In genomic region chrX:74135263-74135662, GRCm38 (mm10) we compare ENCODE assay signal across 8 mouse cellular contexts. TPM values are rescaled to one million over a fixed set of nuclear protein-coding genes. Genes with fewer than 3 reads are reported as not detected.
DNase-seq lines count a peak whose midpoint lies in the region; ATAC-seq and TF ChIP-seq lines count a peak whose summit lies in the region.
"Not testable (repeated sequence)": the region's sequence is repeated elsewhere in the genome, so short reads cannot be mapped to it uniquely, and the experiment has no call there.

Mecp2 (minus strand) TSS chrX:74135363.

- not testable (repeated sequence) for H3K9ac ChIP-seq in embryonic facial prominence, embryonic 12.5 days; kidney, embryonic 14.5 days (ENCODE audit: low read depth, low read length); midbrain, embryonic 11.5 days (ENCODE audit: low read length)

- H3K9me3 ChIP-seq in embryonic facial prominence, embryonic 12.5 days; kidney, embryonic 14.5 days (ENCODE audit: control insufficient read depth, low read length); midbrain, embryonic 11.5 days (ENCODE audit: control insufficient read depth, low read length): not testable (repeated sequence)

- H3K4me3 ChIP-seq in embryonic facial prominence, embryonic 12.5 days; kidney, embryonic 14.5 days (ENCODE audit: low read length); midbrain, embryonic 11.5 days (ENCODE audit: low read depth, low read length); thymus, adult 2 months (ENCODE audit: control insufficient read depth, insufficient read depth, low read length): not testable (repeated sequence)

- TF ChIP-seq POLR2A in thymus, adult 2 months (IDR thresholded peaks at IDR 0.05; ENCODE audit: control insufficient read depth, extremely low read depth, insufficient read depth, low read length, poor library complexity), result not testable (repeated sequence)

- H3K4me1 ChIP-seq in embryonic facial prominence, embryonic 12.5 days; kidney, embryonic 14.5 days (ENCODE audit: control insufficient read depth, insufficient read depth, low read length); midbrain, embryonic 11.5 days (ENCODE audit: control insufficient read depth, insufficient read depth, low read length); thymus, adult 2 months (replicated peaks; ENCODE audit: control insufficient read depth, insufficient read depth, low read length): not testable (repeated sequence)

- DNase-seq in adrenal gland, adult 18-20 months (ENCODE audit: low spot score in 2 of 2); gastrocnemius, adult 8-10 months (ENCODE audit: low spot score in 2 of 2); heart, postnatal 10 days; left cerebral cortex, postnatal 4 days; midbrain, embryonic 11.5 days (ENCODE audit: low spot score, missing footprints); thymus, adult 2 months: not testable (repeated sequence)

- H3K27me3 ChIP-seq in embryonic facial prominence, embryonic 12.5 days; kidney, embryonic 14.5 days (ENCODE audit: control insufficient read depth, insufficient read depth, low read length); midbrain, embryonic 11.5 days (ENCODE audit: control insufficient read depth, insufficient read depth, low read length); thymus, adult 2 months (ENCODE audit: control insufficient read depth, insufficient read depth, low read length): not testable (repeated sequence)

- intact Hi-C loops in heart, postnatal 10 days (cut with DNase I); left cerebral cortex, postnatal 4 days (cut with DNase I): not testable (repeated sequence)

- not testable (repeated sequence) for H3K27ac ChIP-seq in embryonic facial prominence, embryonic 12.5 days; kidney, embryonic 14.5 days (ENCODE audit: low read depth, low read length); midbrain, embryonic 11.5 days (ENCODE audit: low read depth, low read length); thymus, adult 2 months (ENCODE audit: control insufficient read depth, insufficient read depth, low read length)

- 32% methylated on average over 1 of the region's 1 CpGs for WGBS in embryonic facial prominence, embryonic 12.5 days
- 38% methylated on average over 1 of the region's 1 CpGs for WGBS in kidney, embryonic 14.5 days
- 24% methylated on average over 1 of the region's 1 CpGs for WGBS in midbrain, embryonic 11.5 days
- WGBS in thymus, adult 2 months, result 45% methylated on average over 1 of the region's 1 CpGs

- not testable (repeated sequence) for TF ChIP-seq CTCF in thymus, adult 2 months (IDR thresholded peaks at IDR 0.05; ENCODE audit: borderline replicate concordance, control insufficient read depth, extremely low read depth, insufficient read depth, low read length, poor library complexity)

- not testable (repeated sequence) for H3K4me2 ChIP-seq in embryonic facial prominence, embryonic 12.5 days (replicated peaks); kidney, embryonic 14.5 days (replicated peaks; ENCODE audit: low read depth, low read length); midbrain, embryonic 11.5 days

- not testable (repeated sequence) for H3K36me3 ChIP-seq in embryonic facial prominence, embryonic 12.5 days; kidney, embryonic 14.5 days (ENCODE audit: control insufficient read depth, insufficient read depth, low read length); midbrain, embryonic 11.5 days (ENCODE audit: control insufficient read depth, insufficient read depth, low read length); thymus, adult 2 months (ENCODE audit: control insufficient read depth, insufficient read depth, low read length)

- ATAC-seq in embryonic facial prominence, embryonic 12.5 days (ENCODE audit: insufficient number of reproducible peaks, insufficient read depth, low FRiP score, low TSS enrichment); kidney, embryonic 14.5 days (ENCODE audit: low FRiP score, low TSS enrichment); midbrain, embryonic 11.5 days (ENCODE audit: low FRiP score): not testable (repeated sequence)

RNA-seq across cellular contexts. Expression of gene Mecp2, which starts in this region (rescaled TPM):
- 10 to 100 TPM; 31.5 to 34.5 TPM for total RNA-seq in adrenal gland, adult 18-20 months (2021)
- 14.8 and 15.6 TPM in 2 replicates for polyA plus RNA-seq in embryonic facial prominence, embryonic 12.5 days (2016; fragmentation: Nextera tagmentation; extraction: Ambion mirVana)
- total RNA-seq in gastrocnemius, adult 8-10 months (2022), result 10 to 100 TPM; 27.8 to 32.8 (median 29.0) TPM
- total RNA-seq in heart, postnatal 10 days (2021), result 10 to 100 TPM; 32.9 to 34.3 TPM
- 8.4 and 12.7 TPM in 2 replicates for polyA plus RNA-seq in kidney, embryonic 14.5 days (2014; fragmentation: Nextera tagmentation; extraction: Ambion mirVana)
- total RNA-seq in left cerebral cortex, postnatal 4 days (2021), result 10 to 100 TPM; 81.8 to 88.9 TPM
- polyA plus RNA-seq in midbrain, embryonic 11.5 days (2014; fragmentation: Nextera tagmentation; extraction: Ambion mirVana), result 15.3 and 17.1 TPM in 2 replicates
- 13.7 and 14.1 TPM in 2 replicates for polyA plus RNA-seq in thymus, adult 2 months (2012; rRNA removed)
